Mouse (Mus musculus): ENCODE measurements around the gene Prkce.
"Not testable (repeated sequence)": the region's sequence is repeated elsewhere in the genome, so short reads cannot be mapped to it uniquely, and the experiment has no call there.

The Prkce gene

GRCm38 (mm10) chr17:86477401-86477800 lies 309.8 kb downstream of the Prkce start:
- not testable (repeated sequence) for DNase-seq (ENCODE audit: low spot score in 2 of 2)

- no peak for DNase-seq (ENCODE audit: low spot score in 2 of 2)
Observed at GRCm38 (mm10) chr17:86479406-86479805, 311.8 kb downstream of the Prkce start.

DNA sequence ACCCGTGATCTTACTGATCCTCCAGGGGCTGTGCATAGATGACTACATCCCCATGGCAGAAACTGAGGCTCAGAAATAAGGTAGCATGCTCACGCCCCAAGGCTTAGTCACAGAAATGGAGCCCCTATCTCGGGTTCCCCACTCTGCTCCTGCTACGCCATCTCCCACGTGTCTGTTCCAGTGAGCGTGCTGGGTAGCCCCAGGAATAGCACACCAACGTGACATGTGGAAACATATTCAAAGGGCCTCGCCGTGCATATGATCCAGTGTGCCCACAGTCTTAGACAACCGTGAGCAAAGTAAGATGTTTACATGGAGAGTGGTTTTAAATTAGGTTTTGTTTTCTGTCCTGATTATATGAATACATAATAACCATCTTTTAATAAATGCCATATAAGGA lies 315.1 kb downstream of the Prkce start:
- DNase-seq (ENCODE audit: low spot score in 2 of 2), result no peak

DNA sequence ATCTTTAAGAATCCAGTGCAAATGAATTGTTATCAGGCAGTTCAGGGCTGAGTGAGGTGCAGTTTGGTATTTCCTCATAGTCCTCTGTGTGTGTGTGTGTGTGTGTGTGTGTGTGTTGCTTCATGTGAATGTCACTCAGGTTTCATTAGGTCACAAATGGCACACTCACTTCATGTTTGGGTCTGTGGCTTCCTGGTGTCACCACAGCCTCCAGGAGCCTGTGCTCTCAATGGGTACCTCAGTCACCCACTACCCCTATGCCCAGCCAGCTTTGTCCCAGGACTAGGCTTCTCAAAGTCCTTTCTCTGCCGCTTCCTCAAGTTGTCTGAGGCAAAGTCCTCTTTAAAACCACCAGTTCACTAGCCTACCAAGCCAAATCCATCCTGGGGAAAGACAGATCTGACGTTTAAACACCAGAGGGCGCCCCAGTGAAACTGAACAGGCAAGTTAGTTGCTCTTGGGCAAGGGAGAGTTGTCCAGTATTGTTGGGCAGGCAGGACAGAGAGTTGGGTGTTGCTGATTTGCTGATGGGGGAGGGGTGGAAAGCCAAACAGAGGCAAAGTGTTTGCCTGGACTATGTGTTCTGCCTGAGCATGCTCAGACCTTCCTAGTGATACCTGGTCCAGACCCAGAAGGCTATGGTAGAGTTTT lies 316.6 kb downstream of the Prkce start:
- DNase-seq (ENCODE audit: low spot score in 2 of 2), result peak; percentile 50 to 76

DNA sequence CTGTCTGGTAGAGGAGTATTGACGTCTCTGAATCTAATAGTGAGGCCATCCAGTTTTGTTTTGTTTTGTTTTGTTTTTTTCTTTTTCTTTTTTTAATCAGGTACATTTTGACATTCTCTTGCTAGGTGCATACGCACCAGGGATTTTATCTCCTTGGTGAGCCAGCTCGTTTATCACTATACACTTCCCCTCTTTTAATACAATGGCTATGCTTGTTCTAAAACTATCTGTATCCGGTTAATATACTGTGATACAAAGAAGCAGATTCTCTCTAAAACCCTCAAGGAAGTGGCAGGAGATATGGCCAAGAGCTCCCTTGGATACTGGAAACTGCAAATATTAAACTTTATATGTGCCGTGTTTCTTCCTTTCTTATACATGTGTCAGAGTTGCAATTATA lies 319.1 kb downstream of the Prkce start:
- no peak for DNase-seq (ENCODE audit: low spot score in 2 of 2)

DNA sequence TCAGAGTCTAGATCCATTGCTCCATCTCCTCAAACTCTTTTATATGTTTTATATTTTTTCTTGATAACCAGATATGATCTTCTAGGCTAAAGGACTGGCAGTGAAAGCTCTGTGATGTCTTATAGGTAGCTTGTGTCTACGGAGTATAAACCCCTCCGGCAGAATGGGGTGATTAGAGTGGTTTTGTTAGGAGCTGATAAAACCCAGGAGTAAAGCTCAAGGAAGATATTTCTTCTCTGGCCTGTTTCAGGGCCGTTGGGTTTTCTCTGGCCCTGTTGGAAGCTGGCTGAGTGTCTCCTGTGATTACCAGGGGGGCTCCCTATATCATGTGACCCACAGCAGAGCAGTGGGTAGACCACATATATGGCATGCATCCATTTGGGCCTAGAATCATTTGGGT lies 319.9 kb downstream of the Prkce start:
- DNase-seq (ENCODE audit: low spot score in 2 of 2), result no peak

DNA sequence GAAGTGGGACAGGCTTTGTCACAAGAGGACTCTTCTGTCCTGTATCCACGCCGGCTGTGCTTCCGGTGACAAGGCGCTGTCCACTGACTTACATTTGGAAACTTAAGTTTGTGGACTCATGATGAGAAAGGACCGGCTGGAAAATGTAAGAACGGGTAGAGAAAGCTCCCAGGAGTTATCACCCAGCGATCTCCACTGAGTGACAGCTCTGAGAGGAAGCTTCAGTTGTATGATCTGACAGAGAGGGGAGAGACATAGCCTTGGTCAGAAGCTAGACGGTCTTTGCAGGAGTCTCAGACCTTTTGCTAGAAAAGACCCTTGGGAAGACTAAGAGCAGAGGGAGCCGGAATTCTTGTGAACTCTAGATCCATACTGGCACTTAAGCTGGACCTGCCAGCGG lies 322.2 kb downstream of the Prkce start:
- no peak for DNase-seq (ENCODE audit: low spot score in 2 of 2)

- DNase-seq (ENCODE audit: low spot score in 2 of 2), result no peak
Observed at GRCm38 (mm10) chr17:86492376-86492775, 324.8 kb downstream of the Prkce start.

DNA sequence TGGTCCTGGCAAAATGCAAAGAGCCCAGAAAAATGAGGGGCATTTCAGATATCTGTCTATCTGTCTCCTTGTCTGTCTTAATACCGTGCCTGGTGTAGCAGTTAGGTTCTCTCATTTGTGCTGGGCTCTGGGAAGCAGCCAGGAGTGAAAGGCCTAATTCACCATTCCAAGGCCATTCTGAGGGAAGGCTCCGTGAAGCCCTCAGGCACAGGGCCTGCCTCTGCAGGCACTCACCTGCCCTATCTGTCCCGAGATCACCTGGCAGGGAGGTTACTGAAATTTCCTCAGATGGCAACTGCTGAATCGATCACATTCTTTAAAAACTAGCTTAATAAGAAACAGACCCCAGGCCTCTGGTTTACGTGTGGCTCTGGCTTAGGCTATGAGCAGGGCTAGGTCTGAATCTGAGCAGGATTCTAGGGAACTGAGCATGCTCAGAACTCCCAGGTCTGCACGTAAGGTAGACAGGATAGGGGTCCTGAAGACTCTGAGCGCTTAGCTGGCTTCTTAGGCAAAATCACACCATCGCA lies 326.4 kb downstream of the Prkce start:
- DNase-seq (ENCODE audit: low spot score in 2 of 2), result no peak

DNA sequence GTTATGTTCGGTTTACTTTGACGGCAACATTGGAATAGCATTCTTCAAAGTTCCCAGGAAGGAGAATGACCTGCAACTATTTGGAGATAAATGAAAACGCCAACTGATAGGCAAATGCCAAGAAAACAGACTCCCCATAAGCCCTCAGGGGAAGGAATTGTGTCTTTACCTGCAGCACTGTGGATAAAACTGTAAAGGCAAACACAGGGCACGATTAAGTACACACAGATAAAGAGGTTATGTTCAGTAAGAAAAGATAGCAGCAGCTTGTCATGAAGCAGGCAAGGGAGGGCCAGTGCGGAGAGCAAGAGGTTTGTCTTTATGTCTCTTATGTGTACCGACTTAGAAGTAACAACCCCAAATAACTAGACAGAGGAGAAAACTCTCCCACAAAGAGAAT lies 326.9 kb downstream of the Prkce start:
- DNase-seq (ENCODE audit: low spot score in 2 of 2), result no peak

- no peak for DNase-seq (ENCODE audit: low spot score in 2 of 2)
Observed at GRCm38 (mm10) chr17:86494895-86495294, 327.3 kb downstream of the Prkce start.

DNA sequence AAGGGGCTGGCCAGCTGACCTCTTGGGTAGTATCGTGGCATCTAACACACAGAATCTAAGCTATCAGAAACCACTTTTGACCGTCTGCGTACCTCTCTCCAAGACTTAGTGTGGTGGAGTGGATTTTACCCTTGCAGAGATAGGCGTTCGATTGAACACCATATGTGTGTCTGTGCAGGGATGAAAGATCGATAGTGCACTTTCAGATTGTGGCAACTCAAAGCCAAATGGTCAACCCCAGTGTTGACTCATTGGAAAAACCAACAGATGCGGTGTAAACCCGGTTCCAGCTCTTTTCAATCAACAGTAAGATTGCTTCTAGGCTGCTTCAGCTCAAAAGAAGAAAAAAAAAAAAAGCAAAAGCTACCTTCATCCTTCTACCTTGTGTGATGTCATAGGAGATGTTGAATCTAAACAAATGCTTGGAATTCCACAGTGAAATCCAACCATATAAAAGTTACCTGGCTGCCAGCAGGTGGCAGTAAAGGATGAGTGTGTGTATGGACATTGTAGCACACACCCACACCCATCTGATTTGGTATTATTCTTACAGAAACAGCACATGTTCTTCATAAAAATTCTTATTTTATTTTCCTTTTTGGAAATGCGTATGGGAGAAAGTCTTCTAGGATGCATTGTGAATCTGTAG lies 328.7 kb downstream of the Prkce start:
- DNase-seq (ENCODE audit: low spot score in 2 of 2), result no peak

DNA sequence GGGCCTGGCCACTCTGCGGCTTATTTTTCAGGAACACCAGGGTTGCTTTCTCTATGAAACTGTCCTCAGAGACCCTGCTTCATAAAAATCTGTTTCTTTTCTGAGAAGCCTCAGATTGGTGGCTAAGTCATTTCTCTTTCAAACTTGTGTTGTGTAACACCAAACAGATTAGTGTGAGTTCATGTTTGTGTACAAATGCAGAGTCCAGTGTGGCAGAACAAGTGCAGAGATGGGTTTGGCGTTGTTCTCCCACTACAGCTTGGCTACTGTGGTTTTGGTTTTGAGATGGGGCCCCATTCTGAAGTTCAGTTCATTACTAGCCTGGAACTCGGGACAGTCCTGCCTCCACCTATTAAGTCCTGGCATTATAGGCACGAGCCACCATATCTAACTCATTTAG lies 329.7 kb downstream of the Prkce start:
- DNase-seq (ENCODE audit: low spot score in 2 of 2), result no peak

DNA sequence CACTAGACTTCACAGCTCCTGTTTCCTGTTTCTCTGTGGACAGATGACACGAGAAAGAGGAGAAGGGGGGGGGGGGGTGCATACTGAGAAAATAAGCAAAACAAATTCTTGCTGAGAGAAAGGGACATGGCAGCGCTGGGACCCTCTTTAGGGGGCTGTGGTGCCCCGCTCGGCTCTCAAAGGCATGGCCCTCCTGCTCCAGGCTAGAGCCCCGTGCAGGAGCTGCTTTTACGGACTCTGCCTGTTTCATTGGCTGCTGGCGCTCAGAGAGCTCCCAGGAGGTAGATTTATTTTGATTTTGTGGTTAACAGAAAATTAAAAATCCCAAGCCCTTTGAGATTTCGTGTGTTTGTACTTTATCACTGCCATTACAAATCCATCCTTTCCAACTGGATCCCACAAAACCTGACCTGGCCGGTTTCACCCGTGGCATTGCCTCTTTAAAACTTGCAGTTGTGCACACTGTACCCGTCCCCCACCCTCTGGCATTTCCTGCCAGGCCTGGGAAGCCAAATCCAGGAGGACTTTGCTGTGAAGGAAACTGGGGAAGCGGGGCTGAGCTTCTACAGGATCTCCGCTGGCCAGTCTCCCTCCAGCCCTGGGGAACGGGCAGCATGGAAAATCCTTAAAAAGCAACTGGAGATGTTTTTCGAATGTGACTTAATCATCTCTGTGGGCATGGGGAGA lies 331.9 kb downstream of the Prkce start:
- DNase-seq (ENCODE audit: low spot score in 2 of 2), result no peak

DNA sequence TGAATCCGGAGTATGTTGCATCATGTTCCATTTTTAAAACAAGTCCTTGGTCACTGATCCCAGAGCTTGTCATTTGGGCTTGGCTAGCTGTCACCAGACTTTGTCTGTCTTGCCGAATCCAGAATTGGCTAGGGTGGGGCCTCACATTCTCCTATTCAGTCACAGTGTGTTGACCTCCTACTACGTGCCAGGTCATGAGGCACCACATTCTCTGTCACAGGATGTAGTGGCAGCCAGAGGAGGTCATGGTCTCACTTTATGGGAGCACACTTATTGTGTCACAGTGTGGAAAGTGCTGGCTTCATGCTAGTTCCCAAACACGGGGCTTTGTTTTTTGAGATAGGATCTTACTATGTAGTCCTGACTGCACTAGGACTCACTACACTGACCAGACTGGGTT lies 333.8 kb downstream of the Prkce start:
- DNase-seq (ENCODE audit: low spot score in 2 of 2), result no peak

- DNase-seq (ENCODE audit: low spot score in 2 of 2), result no peak
Observed at GRCm38 (mm10) chr17:86503208-86503897, 335.8 kb downstream of the Prkce start.

DNA sequence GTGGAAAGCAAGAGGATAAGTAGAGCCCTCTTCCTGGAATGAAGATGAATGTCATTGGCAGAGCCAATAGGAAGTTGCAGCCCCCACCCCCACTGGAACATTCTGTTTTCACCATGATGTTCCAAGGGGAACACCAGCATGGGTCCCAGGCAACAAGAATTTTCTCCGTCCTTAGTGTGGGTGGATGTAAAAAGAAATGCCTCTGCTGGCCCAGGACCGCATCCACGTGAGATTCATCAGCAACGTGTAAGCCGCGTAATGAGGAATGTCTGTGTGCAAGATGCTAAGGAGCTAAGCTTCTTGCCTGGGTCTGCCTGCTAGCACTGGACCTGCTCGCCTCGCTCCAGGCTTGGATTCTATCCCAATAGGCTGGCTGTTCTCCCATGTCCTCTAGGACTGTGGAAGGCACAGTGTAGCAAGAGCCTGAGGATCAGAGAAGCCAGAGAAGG lies 337.6 kb downstream of the Prkce start, which contains the start of gene Gm10309:
TSS of gene Gm10309 (minus strand) at position 50 of the 449 bp plus-strand sequence.
- peak in 1 of 2 experiments; percentile 52 for DNase-seq (ENCODE audit: low spot score in 2 of 2)

DNA sequence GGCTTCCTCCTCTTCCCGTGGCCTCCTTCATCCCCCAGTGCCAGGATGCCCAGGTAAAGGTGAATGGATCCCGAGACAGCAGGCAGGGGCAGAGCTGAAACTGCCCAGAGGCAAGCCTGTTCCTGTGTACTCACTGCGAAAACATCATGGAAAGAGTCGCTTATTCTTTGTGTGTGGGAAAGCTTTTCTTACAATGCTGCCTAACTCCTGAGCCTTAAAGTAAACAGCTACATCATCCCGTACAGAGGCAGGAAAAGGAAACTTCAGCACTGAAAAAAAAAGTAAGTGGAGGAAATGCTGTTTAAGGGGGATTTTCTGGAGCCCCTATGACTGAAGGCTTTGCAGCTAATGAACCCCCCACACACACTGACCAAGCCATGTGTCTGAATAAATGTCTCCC lies 339.3 kb downstream of the Prkce start:
- DNase-seq (ENCODE audit: low spot score in 2 of 2), result no peak

GRCm38 (mm10) chr17:86507342-86508211 lies 340.0 kb downstream of the Prkce start:
- no peak for DNase-seq (ENCODE audit: low spot score in 2 of 2)

DNA sequence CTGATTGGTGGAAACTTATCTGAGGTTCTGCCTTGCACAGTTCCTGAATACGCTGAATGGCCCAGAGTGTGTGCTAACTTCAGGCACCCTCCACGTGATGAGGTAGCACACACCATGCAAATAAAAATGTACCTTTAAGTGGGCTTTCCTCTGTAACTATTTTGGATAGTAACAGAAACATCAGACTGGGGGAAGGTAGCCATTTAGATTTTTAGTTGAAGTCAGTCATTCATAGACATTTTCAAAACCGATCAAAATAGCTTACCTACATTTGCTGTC lies 340.6 kb downstream of the Prkce start:
- no peak for DNase-seq (ENCODE audit: low spot score in 2 of 2)

GRCm38 (mm10) chr17:86509871-86510270 lies 342.3 kb downstream of the Prkce start:
- no peak for DNase-seq (ENCODE audit: low spot score in 2 of 2)
